Mouse (Mus musculus) heart, adult 2 months (tissue): ENCODE results near the gene Faap20. TPM values are rescaled to one million over a fixed set of nuclear protein-coding genes. Genes with fewer than 3 reads are reported as not detected.
"Not testable (repeated sequence)": the region's sequence is repeated elsewhere in the genome, so short reads cannot be mapped to it uniquely, and the experiment has no call there.

Source experiments
- DNase-seq, 2 experiments: peaks; one replicate each; pipeline ENCODE4 v3.0.0; 2021
- H3K27ac ChIP-seq: fragments of 200-600 bp; 2 replicates; pipeline ENCODE4 v1.8.1; 2022
- H3K27me3 ChIP-seq: fragments of 200-500 bp; 2 replicates; pipeline ENCODE4 v1.6.1; 2012; ENCODE audit warnings: mild to moderate bottlenecking, low read length, inconsistent platforms, mixed read lengths; ENCODE audit not compliant: control insufficient read depth, insufficient read depth
- H3K36me3 ChIP-seq: fragments of 200-500 bp; 2 replicates; pipeline ENCODE4 v1.6.1; 2012; ENCODE audit warnings: low read length, inconsistent platforms; ENCODE audit not compliant: control insufficient read depth, insufficient read depth
- H3K4me1 ChIP-seq: fragments of 200-500 bp; 2 replicates; pipeline ENCODE4 v1.6.1; 2011; ENCODE audit warnings: low read length; ENCODE audit not compliant: control insufficient read depth, insufficient read depth
- H3K4me3 ChIP-seq: fragments of 200-600 bp; 2 replicates; pipeline ENCODE4 v1.8.1; 2022
- H3K79me2 ChIP-seq: fragments of 200-500 bp; replicated peaks from 2 replicates; pipeline ENCODE4 v1.6.1; 2012; ENCODE audit warnings: mild to moderate bottlenecking, inconsistent platforms, low read length, moderate library complexity, mixed read lengths; ENCODE audit not compliant: control insufficient read depth, insufficient read depth
- H3K9ac ChIP-seq: fragments of 200-500 bp; 2 replicates; pipeline ENCODE4 v1.6.1; 2012; ENCODE audit warnings: low read depth, mild to moderate bottlenecking, control low read depth, inconsistent platforms, low read length, mixed read lengths
- CTCF ChIP-seq: fragments of 200-600 bp; IDR thresholded peaks from 2 replicates; pipeline ENCODE4 v1.8.1; 2022; ENCODE audit warnings: antibody characterized with exemption, mild to moderate bottlenecking, moderate library complexity
- EP300 ChIP-seq: fragments of 200-500 bp; IDR thresholded peaks from 2 replicates; pipeline ENCODE4 v1.6.1; 2011; ENCODE audit warnings: low read depth, low read length, control low read depth; ENCODE audit not compliant: insufficient read depth
- POLR2A ChIP-seq: fragments of 200-500 bp; IDR thresholded peaks from 2 replicates; pipeline ENCODE4 v1.6.1; 2011; ENCODE audit warnings: mild to moderate bottlenecking, low read depth, low read length, control low read depth; ENCODE audit not compliant: insufficient read depth
- WGBS: fragments of 180-500 bp; shearing (Covaris S2); methylation state at CpG from one replicate; pipeline ENCODE4 v1.1.7; 2018; 5-methylcytosine and 5-hydroxymethylcytosine counted together
- intact Hi-C: fragments of 180-260 bp; cut with DNase I; formaldehyde crosslinking; loops from one replicate; pipeline ENCODE4 v1.15.1; 2025
- polyA plus RNA-seq: library from polyadenylated mRNA; depleted of rRNA; stranded (reverse); fragments of >200 nt; gene quantifications from 2 replicates; pipeline ENCODE4 v1.2.3, GENCODE M21; 2012
- total RNA-seq, 2 experiments: library from RNA; stranded (reverse); gene quantifications; 2 replicates each; pipeline ENCODE4 v1.2.3; 2021

Gene Faap20
- total and polyA plus RNA-seq, 3 experiments: 14.4 to 26.7 (median 16.7) TPM

GRCm38 (mm10) chr4:155248054-155248453 lies 1.5 kb upstream of the Faap20 start:
- not testable (repeated sequence) for H3K4me1 ChIP-seq, H3K79me2 ChIP-seq, H3K27ac ChIP-seq, H3K27me3 ChIP-seq, H3K9ac ChIP-seq, H3K36me3 ChIP-seq, H3K4me3 ChIP-seq, DNase-seq
- TF ChIP-seq CTCF: peak; percentile 44
- intact Hi-C loops: loop anchor here (2.0 to 5.0 kb wide), 2 partner anchors 59 to 96 kb away; no protein-coding TSS in a partner anchor
- 93% methylated on average over 3 of the region's 3 CpGs for WGBS

GRCm38 (mm10) chr4:155249257-155249647 lies 350 bp upstream of the Faap20 start:
- H3K27ac ChIP-seq: peak overlapping the region; percentile 97
- H3K36me3 ChIP-seq: no peaks in the 10 kb centered on the region
- peak overlapping the region; percentile 78 for H3K4me3 ChIP-seq
- H3K4me1 ChIP-seq: peaks cover 5% of the 10 kb centered on the region; the same call in 1 of the 2 replicates
- peak overlapping the region; percentile 86 for H3K9ac ChIP-seq
- WGBS: 0% methylated on average over 9 of the region's 9 CpGs
- TF ChIP-seq POLR2A (peak; percentile 30; the same call in 1 of the 2 replicates), EP300 (peak; percentile 99), CTCF (peak; percentile 87)
- peak; percentile 93 to 95 for DNase-seq
- intact Hi-C loops: loop anchor here (1.0 to 5.0 kb wide), 5 partner anchors 26 to 154 kb away; no protein-coding TSS in a partner anchor
- H3K79me2 ChIP-seq: no peaks in the 10 kb centered on the region
- H3K27me3 ChIP-seq: no peaks in the 10 kb centered on the region

GRCm38 (mm10) chr4:155250361-155251117 lies 937 bp downstream of the Faap20 start:
- 26% methylated on average over 23 of the region's 23 CpGs for WGBS
- H3K36me3 ChIP-seq: no peaks in the 10 kb centered on the region
- TF ChIP-seq EP300 (no peak), CTCF (no peak), POLR2A (no peak)
- no peaks in the 10 kb centered on the region for H3K27me3 ChIP-seq
- intact Hi-C loops: loop anchor here (5.0 kb wide), 1 partner anchor 57 kb away; no protein-coding TSS in a partner anchor
- DNase-seq: peak; percentile 46 to 62
- H3K4me1 ChIP-seq: peaks cover 5% of the 10 kb centered on the region; the same call in 1 of the 2 replicates
- peak overlapping the region; percentile 78 for H3K4me3 ChIP-seq
- H3K27ac ChIP-seq: peak overlapping the region; percentile 97
- H3K9ac ChIP-seq: peak overlapping the region; percentile 86
- H3K79me2 ChIP-seq: no peaks in the 10 kb centered on the region

GRCm38 (mm10) chr4:155251147-155251546 lies 1.5 kb downstream of the Faap20 start:
- H3K4me3 ChIP-seq: no peak overlapping the region
- TF ChIP-seq CTCF (no peak), EP300 (no peak), POLR2A (no peak)
- intact Hi-C loops: loop anchor here (5.0 kb wide), 1 partner anchor 56 kb away; no protein-coding TSS in a partner anchor

GRCm38 (mm10) chr4:155252253-155252652 lies 2.7 kb downstream of the Faap20 start:
- no peaks in the 10 kb centered on the region for H3K27me3 ChIP-seq
- no peaks in the 10 kb centered on the region for H3K36me3 ChIP-seq
- intact Hi-C loops: loop anchor here (5.0 kb wide), 1 partner anchor 55 kb away; no protein-coding TSS in a partner anchor
- TF ChIP-seq CTCF: no peak
- no peak for TF ChIP-seq EP300
- TF ChIP-seq POLR2A: no peak
- WGBS: 85% methylated on average over 6 of the region's 6 CpGs
- H3K27ac ChIP-seq: no peak overlapping the region
- DNase-seq: no peak
- peaks cover 5% of the 10 kb centered on the region; the same call in 1 of the 2 replicates for H3K4me1 ChIP-seq
- H3K79me2 ChIP-seq: no peaks in the 10 kb centered on the region
- H3K4me3 ChIP-seq: no peak overlapping the region
- no peak overlapping the region for H3K9ac ChIP-seq

More at GRCm38 (mm10) chr4:155251147-155251546, 1.5 kb downstream of the Faap20 start:
- H3K27ac ChIP-seq: no peak overlapping the region
- H3K79me2 ChIP-seq: no peaks in the 10 kb centered on the region
- H3K27me3 ChIP-seq: no peaks in the 10 kb centered on the region
- peaks cover 5% of the 10 kb centered on the region; the same call in 1 of the 2 replicates for H3K4me1 ChIP-seq
- WGBS: 97% methylated on average over 3 of the region's 3 CpGs
- no peak overlapping the region for H3K9ac ChIP-seq
- H3K36me3 ChIP-seq: no peaks in the 10 kb centered on the region
- no peak for DNase-seq
